Mouse (Mus musculus) lung, postnatal 0 days (tissue): ENCODE measurements around the gene Fzr1. TPM values are rescaled to one million over a fixed set of nuclear protein-coding genes. Genes with fewer than 3 reads are reported as not detected.

Experiments
- ATAC-seq: fragments of 200-750 bp; cut with Nextera tagmentation; 2 replicates; pipeline ENCODE4 v1.8.0; 2017; ENCODE audit warnings: moderate library complexity
- DNase-seq: peaks from one replicate; pipeline ENCODE4 v3.0.0-alpha.2; 2016; ENCODE audit warnings: low spot score
- H3K27ac ChIP-seq: fragments of 300-500 bp; sonication (generic); 2 replicates; pipeline ENCODE4 v1.5.1; 2014; ENCODE audit warnings: antibody characterized with exemption, mild to moderate bottlenecking, low read length, mixed read lengths
- H3K27me3 ChIP-seq: fragments of 300-500 bp; sonication (generic); replicated peaks from 2 replicates; pipeline ENCODE4 v1.6.1; 2014; ENCODE audit warnings: low read length, mixed read lengths; ENCODE audit not compliant: insufficient read depth
- H3K36me3 ChIP-seq: fragments of 300-500 bp; sonication (generic); 2 replicates; pipeline ENCODE4 v1.6.1; 2014; ENCODE audit warnings: low read length, mixed read lengths; ENCODE audit not compliant: insufficient read depth
- H3K4me1 ChIP-seq: fragments of 300-500 bp; sonication (generic); 2 replicates; pipeline ENCODE4 v1.6.1; 2014; ENCODE audit warnings: antibody characterized with exemption, low read depth, low read length, mixed read lengths; ENCODE audit not compliant: insufficient read depth
- H3K4me2 ChIP-seq: fragments of 300-500 bp; sonication (generic); replicated peaks from 2 replicates; pipeline ENCODE4 v1.6.1; 2014; ENCODE audit warnings: low read depth, mild to moderate bottlenecking, low read length, moderate library complexity, mixed read lengths
- H3K4me3 ChIP-seq: fragments of 300-500 bp; sonication (generic); 2 replicates; pipeline ENCODE4 v1.5.1; 2014; ENCODE audit warnings: low read depth, low read length
- H3K9ac ChIP-seq: fragments of 300-500 bp; sonication (generic); replicated peaks from 2 replicates; pipeline ENCODE4 v1.6.1; 2014; ENCODE audit warnings: low read depth, mild to moderate bottlenecking
- H3K9me3 ChIP-seq: fragments of 300-500 bp; sonication (generic); 2 replicates; pipeline ENCODE4 v1.6.1; 2016; ENCODE audit warnings: low read length, mixed read lengths
- CTCF ChIP-seq: IDR thresholded peaks from 2 replicates; pipeline ENCODE4 v1.5.1; 2016; ENCODE audit warnings: antibody characterized with exemption, mild to moderate bottlenecking
- EP300 ChIP-seq: IDR thresholded peaks from 2 replicates; pipeline ENCODE4 v1.6.1; 2016; ENCODE audit warnings: antibody characterized with exemption, mild to moderate bottlenecking, control low read depth
- WGBS: fragments of 180-500 bp; shearing (Covaris S2); extraction: QIAGEN DNeasy Blood & Tissue Kit; methylation state at CpG from one replicate; pipeline ENCODE4 v1.1.7; 2014; 5-methylcytosine and 5-hydroxymethylcytosine counted together
- polyA plus RNA-seq: library from polyadenylated mRNA; unstranded; fragments of >200 nt; fragmentation: Nextera tagmentation; extraction: Ambion mirVana; gene quantifications from 2 replicates; pipeline ENCODE4 v1.2.1, GENCODE M21; 2015

Gene Fzr1
- polyA plus RNA-seq, 1 experiment from 2014 or later, result 39.5 TPM

- Histone ChIP-seq H3K9ac (no peak overlapping the region; the same call in 1 of the 2 replicates), H3K4me3 (peak overlapping the region; percentile 30), H3K4me1 (peaks cover 47% of the 10 kb centered on the region), H3K36me3 (no peaks in the 10 kb centered on the region), H3K27me3 (no peaks in the 10 kb centered on the region), H3K4me2 (peak overlapping the region; percentile 59), H3K27ac (peak overlapping the region; percentile 68), H3K9me3 (no peaks in the 10 kb centered on the region)
- ATAC-seq (peak; percentile 52), DNase-seq (peak; percentile 88)
- TF ChIP-seq EP300 (no peak), CTCF (peak; percentile 76)
- WGBS, result 4% methylated on average over 15 of the region's 26 CpGs
Measured at GRCm38 (mm10) chr10:81416581-81417226, 38.4 kb upstream of the Fzr1 start.

- Histone ChIP-seq H3K9me3 (no peaks in the 10 kb centered on the region), H3K4me2 (no peak overlapping the region), H3K4me1 (peaks cover 54% of the 10 kb centered on the region), H3K9ac (no peak overlapping the region), H3K36me3 (no peaks in the 10 kb centered on the region), H3K4me3 (no peak overlapping the region), H3K27ac (peak overlapping the region; percentile 15; the same call in 1 of the 2 replicates), H3K27me3 (no peaks in the 10 kb centered on the region)
- TF ChIP-seq CTCF (no peak), EP300 (no peak)
- 57% methylated on average over 17 of the region's 17 CpGs for WGBS
- ATAC-seq (no peak), DNase-seq (no peak)
Measured at GRCm38 (mm10) chr10:81415549-81416310, 37.4 kb upstream of the Fzr1 start.

- Histone ChIP-seq H3K9ac (no peak overlapping the region), H3K4me2 (no peak overlapping the region), H3K36me3 (no peaks in the 10 kb centered on the region), H3K27ac (peak overlapping the region; percentile 89; the same call in 1 of the 2 replicates), H3K27me3 (no peaks in the 10 kb centered on the region), H3K4me1 (peaks cover 54% of the 10 kb centered on the region), H3K9me3 (no peaks in the 10 kb centered on the region), H3K4me3 (no peak overlapping the region)
- no peak for ATAC-seq
- DNase-seq, result peak; percentile 4
- TF ChIP-seq CTCF, result no peak
- no peak for TF ChIP-seq EP300
- 63% methylated on average over 5 of the region's 5 CpGs for WGBS
Measured at GRCm38 (mm10) chr10:81415146-81415545, 36.8 kb upstream of the Fzr1 start.

- DNase-seq (peak; percentile 53), ATAC-seq (no peak)
Measured at GRCm38 (mm10) chr10:81414682-81415081, 36.4 kb upstream of the Fzr1 start.

GRCm38 (mm10) chr10:81413310-81414261 lies 35.3 kb upstream of the Fzr1 start:
- Histone ChIP-seq H3K4me1 (peaks cover 60% of the 10 kb centered on the region), H3K9ac (0 out of 2 replicates have a peak overlapping the region, but pooled peaks have one; percentile 16), H3K4me3 (0 out of 2 replicates have a peak overlapping the region, but pooled peaks have one; percentile 10), H3K9me3 (no peaks in the 10 kb centered on the region), H3K27ac (peak overlapping the region; percentile 89), H3K27me3 (no peaks in the 10 kb centered on the region), H3K4me2 (peak overlapping the region; percentile 52), H3K36me3 (no peaks in the 10 kb centered on the region)
- DNase-seq, result peak; percentile 90
- WGBS, result 24% methylated on average over 24 of the region's 26 CpGs
- ATAC-seq, result peak; percentile 49
- TF ChIP-seq CTCF (peak; percentile 40), EP300 (peak; percentile 89)

More at GRCm38 (mm10) chr10:81414682-81415081, 36.4 kb upstream of the Fzr1 start:
- no peaks in the 10 kb centered on the region for H3K27me3 ChIP-seq
- H3K27ac ChIP-seq, result peak overlapping the region; percentile 89
- H3K4me1 ChIP-seq, result peaks cover 54% of the 10 kb centered on the region
- no peak overlapping the region for H3K9ac ChIP-seq
- no peaks in the 10 kb centered on the region for H3K36me3 ChIP-seq
- H3K9me3 ChIP-seq, result no peaks in the 10 kb centered on the region
- no peak overlapping the region for H3K4me3 ChIP-seq
- peak overlapping the region; percentile 52 for H3K4me2 ChIP-seq
- TF ChIP-seq EP300, result no peak
- no peak for TF ChIP-seq CTCF
